Mouse (Mus musculus) midbrain, embryonic 15.5 days (tissue): ENCODE results near the gene Amotl1. TPM values are rescaled to one million over a fixed set of nuclear protein-coding genes. Genes with fewer than 3 reads are reported as not detected.
A peak's percentile ranks its signal among the peaks of the same experiment; 100 is the strongest.

Experiments
- ATAC-seq: fragments of 200-750 bp; cut with Nextera tagmentation; replicated peaks from 2 replicates; pipeline ENCODE4 v1.8.0; 2017; ENCODE audit warnings: moderate TSS enrichment
- H3K27ac ChIP-seq: fragments of 300-500 bp; sonication (generic); 2 replicates; pipeline ENCODE4 v1.5.1; 2015; ENCODE audit warnings: mild to moderate bottlenecking, inconsistent platforms
- H3K27me3 ChIP-seq: fragments of 300-500 bp; sonication (generic); replicated peaks from 2 replicates; pipeline ENCODE4 v1.6.1; 2015; ENCODE audit warnings: inconsistent platforms
- H3K36me3 ChIP-seq: fragments of 300-500 bp; sonication (generic); replicated peaks from 2 replicates; pipeline ENCODE4 v1.6.1; 2015; ENCODE audit warnings: inconsistent platforms
- H3K4me1 ChIP-seq: fragments of 300-500 bp; sonication (generic); 2 replicates; pipeline ENCODE4 v1.6.1; 2015; ENCODE audit warnings: inconsistent platforms
- H3K4me2 ChIP-seq: fragments of 300-500 bp; sonication (generic); 2 replicates; pipeline ENCODE4 v1.6.1; 2015; ENCODE audit warnings: inconsistent platforms, mild to moderate bottlenecking, moderate library complexity
- H3K4me3 ChIP-seq: fragments of 300-500 bp; sonication (generic); 2 replicates; pipeline ENCODE4 v1.5.1; 2015; ENCODE audit warnings: mild to moderate bottlenecking, inconsistent platforms
- H3K9ac ChIP-seq: fragments of 300-500 bp; sonication (generic); 2 replicates; pipeline ENCODE4 v1.6.1; 2015; ENCODE audit warnings: mild to moderate bottlenecking, inconsistent platforms
- H3K9me3 ChIP-seq: fragments of 300-500 bp; sonication (generic); 2 replicates; pipeline ENCODE4 v1.6.1; 2016; ENCODE audit warnings: inconsistent platforms
- WGBS: fragments of 180-500 bp; shearing (Covaris S2); methylation state at CpG from one replicate; pipeline ENCODE4 v1.1.7; 2015; ENCODE audit warnings: mixed read lengths; 5-methylcytosine and 5-hydroxymethylcytosine counted together
- polyA plus RNA-seq: library from polyadenylated mRNA; unstranded; fragments of >200 nt; fragmentation: Nextera tagmentation; extraction: Ambion mirVana; gene quantifications from 2 replicates; pipeline ENCODE4 v1.2.1, GENCODE M21; 2015

Amotl1 gene
- polyA plus RNA-seq, 1 experiment from 2014 or later = 10.6 TPM

DNA sequence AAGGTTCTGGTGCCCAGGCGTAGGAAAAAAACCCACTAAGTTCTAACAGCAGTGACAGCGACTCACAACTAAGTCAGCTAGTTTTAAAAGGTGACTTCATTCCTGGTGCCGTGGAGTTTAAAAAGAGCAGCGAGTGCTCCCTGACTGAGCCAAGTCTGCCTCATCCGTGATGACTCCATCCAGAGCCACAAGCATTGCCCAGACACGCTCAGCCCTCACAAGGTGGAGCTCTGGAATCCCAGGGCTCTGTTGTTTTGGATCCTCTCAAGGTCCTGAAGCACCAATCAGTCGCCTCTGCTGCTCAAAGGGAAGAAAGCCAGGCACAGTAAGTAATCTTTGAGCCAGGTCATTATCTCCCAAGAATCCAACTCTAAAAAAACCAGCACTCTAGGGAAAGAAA, 18.0 kb upstream of the Amotl1 start:
- Histone ChIP-seq H3K27ac (no peak overlapping the region), H3K4me2 (no peak overlapping the region), H3K27me3 (no peaks in the 10 kb centered on the region), H3K9me3 (no peaks in the 10 kb centered on the region), H3K36me3 (no peaks in the 10 kb centered on the region), H3K4me1 (no peaks in the 10 kb centered on the region), H3K9ac (no peak overlapping the region), H3K4me3 (no peak overlapping the region)
- WGBS = 76% methylated on average over 7 of the region's 7 CpGs
- ATAC-seq = no peak

DNA sequence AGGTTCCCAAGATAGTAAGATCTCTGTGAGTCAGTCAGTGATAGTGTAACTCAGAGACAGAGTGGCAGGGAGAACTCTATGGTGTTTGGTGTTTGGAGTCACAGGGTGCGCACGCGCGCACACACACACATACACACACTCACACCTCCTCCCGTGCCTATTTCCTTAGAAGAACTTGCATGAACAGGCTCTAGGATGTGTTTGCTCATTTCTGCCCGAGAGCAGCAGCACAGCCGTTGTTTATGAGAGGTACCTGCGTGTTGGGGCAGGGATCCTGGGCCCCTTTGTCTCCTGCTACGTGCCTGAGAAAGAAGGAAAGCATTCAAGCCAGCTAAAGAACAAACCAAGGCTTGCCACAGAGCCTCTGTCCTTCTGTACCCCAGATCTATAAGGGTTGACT, 17.3 kb upstream of the Amotl1 start:
- no peak overlapping the region for H3K27ac ChIP-seq
- no peaks in the 10 kb centered on the region for H3K36me3 ChIP-seq
- no peak overlapping the region for H3K4me2 ChIP-seq
- H3K9ac ChIP-seq = no peak overlapping the region
- no peak overlapping the region for H3K4me3 ChIP-seq
- H3K4me1 ChIP-seq = no peaks in the 10 kb centered on the region
- H3K9me3 ChIP-seq = no peaks in the 10 kb centered on the region
- no peaks in the 10 kb centered on the region for H3K27me3 ChIP-seq
- no peak for ATAC-seq
- WGBS = 88% methylated on average over 9 of the region's 9 CpGs

DNA sequence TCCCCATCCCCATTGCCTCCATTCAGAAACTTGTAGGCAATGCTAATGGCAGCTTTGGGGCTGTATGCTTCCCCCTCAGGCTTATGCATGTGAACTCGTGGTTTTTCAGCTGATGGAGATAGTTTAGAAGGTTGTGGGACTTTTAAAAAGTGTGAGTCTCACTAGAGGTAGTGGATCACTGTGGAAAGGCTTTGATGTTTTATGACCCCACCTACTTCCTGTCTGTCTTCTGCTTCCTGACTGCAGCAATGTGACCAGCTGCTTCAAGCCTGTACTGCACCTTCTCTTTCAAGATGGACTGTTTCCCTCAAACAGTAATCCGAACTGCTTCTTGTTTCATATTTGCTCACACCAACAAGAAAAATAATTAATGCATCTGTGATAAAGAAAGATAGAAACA, 13.1 kb upstream of the Amotl1 start:
- no peaks in the 10 kb centered on the region for H3K36me3 ChIP-seq
- no peak for ATAC-seq
- WGBS = 51% methylated on average over 2 of the region's 2 CpGs

DNA sequence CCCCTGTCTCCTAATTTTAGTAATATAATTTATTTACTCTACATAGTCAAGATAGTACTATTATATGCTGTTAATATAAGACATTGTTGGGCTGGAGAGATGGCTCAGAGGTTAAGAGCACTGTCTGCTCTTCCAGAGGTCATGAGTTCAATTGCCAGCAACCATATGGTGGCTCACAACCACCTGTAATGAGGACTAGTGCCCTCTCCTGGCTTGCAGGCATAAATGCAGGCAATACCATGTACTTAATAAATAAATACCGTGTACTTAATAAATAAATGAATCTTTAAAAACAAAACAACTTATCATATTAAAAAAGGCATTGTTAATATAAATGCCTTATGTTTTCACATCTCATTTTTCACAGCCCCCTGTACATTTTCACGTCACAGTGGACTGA, 9.2 kb upstream of the Amotl1 start:
- Histone ChIP-seq H3K36me3 (no peaks in the 10 kb centered on the region), H3K9ac (no peak overlapping the region), H3K27me3 (no peaks in the 10 kb centered on the region), H3K4me3 (no peak overlapping the region), H3K9me3 (no peaks in the 10 kb centered on the region), H3K4me1 (no peaks in the 10 kb centered on the region), H3K4me2 (no peak overlapping the region), H3K27ac (no peak overlapping the region)
- 83% methylated on average over 2 of the region's 2 CpGs for WGBS
- no peak for ATAC-seq

More for the DNA sequence above, 13.1 kb upstream of the Amotl1 start:
- Histone ChIP-seq H3K4me2 (no peak overlapping the region), H3K4me1 (no peaks in the 10 kb centered on the region), H3K4me3 (no peak overlapping the region), H3K9me3 (no peaks in the 10 kb centered on the region), H3K9ac (no peak overlapping the region), H3K27me3 (no peaks in the 10 kb centered on the region), H3K27ac (no peak overlapping the region)

DNA sequence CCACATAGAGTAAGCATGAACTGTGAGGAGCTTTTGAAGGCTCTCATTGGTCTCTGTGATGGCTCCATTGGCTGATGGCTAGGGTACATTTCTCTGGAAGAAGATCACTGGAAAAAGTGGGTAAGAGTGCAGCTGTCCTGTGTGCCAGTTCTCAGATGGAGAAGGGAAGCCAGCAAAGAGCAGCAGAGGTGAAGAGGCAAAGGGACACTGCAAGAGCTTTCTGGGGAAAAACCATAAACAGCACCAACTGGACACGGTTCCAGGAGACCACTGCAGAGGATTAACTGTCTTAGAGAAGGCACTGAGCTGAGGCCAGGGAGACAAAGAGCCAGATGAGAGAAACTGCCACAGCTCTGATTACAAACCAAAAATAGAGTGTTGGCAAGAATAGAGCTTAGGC, 7.9 kb upstream of the Amotl1 start:
- Histone ChIP-seq H3K36me3 (no peaks in the 10 kb centered on the region), H3K4me2 (no peak overlapping the region), H3K4me1 (no peaks in the 10 kb centered on the region), H3K9me3 (no peaks in the 10 kb centered on the region), H3K4me3 (no peak overlapping the region), H3K27ac (no peak overlapping the region), H3K9ac (no peak overlapping the region), H3K27me3 (no peaks in the 10 kb centered on the region)
- WGBS = 27% methylated on average over 1 of the region's 1 CpGs
- ATAC-seq = no peak

DNA sequence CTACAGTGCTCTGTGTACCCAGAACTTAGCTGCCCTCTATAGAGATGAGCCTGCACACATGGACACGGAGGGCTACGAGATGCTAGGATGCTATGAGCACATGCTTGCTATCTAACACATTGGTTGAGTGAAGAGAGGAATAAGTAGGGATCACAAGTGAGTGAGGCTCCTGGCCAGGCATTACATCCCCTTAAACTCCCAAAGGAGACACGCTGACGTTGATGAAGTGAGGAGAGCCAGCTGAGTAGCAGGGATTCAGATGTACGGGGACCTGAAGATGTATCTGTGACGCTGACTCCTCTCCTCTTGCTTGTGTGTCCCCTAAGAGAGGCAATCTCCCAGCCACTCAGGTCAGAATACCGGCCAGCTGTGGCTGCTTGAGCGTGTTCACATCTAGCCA, 3.0 kb upstream of the Amotl1 start:
- peaks cover 7% of the 10 kb centered on the region for H3K4me1 ChIP-seq
- 82% methylated on average over 8 of the region's 8 CpGs for WGBS
- no peaks in the 10 kb centered on the region for H3K36me3 ChIP-seq
- no peak overlapping the region for H3K9ac ChIP-seq
- ATAC-seq = no peak
- no peak overlapping the region for H3K4me2 ChIP-seq
- H3K27me3 ChIP-seq = no peaks in the 10 kb centered on the region
- no peaks in the 10 kb centered on the region for H3K9me3 ChIP-seq
- H3K27ac ChIP-seq = no peak overlapping the region
- H3K4me3 ChIP-seq = no peak overlapping the region

DNA sequence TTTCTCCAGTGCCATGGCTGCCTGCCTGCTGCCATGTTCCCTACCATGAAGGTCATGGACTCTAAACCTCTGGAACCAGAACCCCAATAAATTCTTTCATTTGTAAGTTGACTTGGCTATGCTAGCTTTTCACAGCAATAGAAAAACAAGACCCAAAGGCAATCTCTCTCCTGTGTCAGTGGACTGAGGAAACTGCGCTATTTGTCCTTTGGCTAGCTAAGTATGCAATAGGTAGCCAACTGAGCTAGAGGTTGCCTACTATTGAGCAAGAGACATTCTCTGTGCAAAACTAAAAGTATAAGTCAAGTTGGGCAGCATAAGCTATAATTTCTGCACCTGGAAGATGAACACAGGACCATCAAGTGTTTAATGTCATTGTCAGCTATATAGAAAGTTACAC, 1.8 kb upstream of the Amotl1 start:
- Histone ChIP-seq H3K36me3 (no peaks in the 10 kb centered on the region), H3K4me1 (peaks cover 12% of the 10 kb centered on the region), H3K4me3 (no peak overlapping the region), H3K27me3 (no peaks in the 10 kb centered on the region), H3K9ac (no peak overlapping the region), H3K9me3 (no peaks in the 10 kb centered on the region), H3K4me2 (no peak overlapping the region), H3K27ac (no peak overlapping the region)
- WGBS = 98% methylated on average over 1 of the region's 1 CpGs
- ATAC-seq = no peak

DNA sequence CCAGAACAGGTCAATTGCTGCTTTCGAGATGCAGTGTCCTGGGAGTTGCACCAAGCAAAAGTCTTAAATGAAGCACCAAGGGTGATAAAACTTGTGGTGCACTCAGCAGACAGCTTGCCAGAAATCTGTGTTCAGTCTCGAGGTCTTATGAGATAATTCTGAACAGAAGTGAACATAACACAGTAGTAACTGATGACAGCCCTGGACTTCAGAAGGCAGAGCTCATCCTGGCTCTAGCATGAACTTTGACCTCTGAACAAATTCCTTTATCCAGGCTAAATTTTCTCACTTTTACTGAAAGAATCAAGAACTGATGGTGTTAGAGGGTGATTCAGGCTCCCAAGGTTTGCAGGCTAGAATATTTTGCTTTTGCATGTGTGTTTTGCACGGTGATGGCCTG, 1.2 kb upstream of the Amotl1 start:
- Histone ChIP-seq H3K9me3 (no peaks in the 10 kb centered on the region), H3K27me3 (no peaks in the 10 kb centered on the region), H3K4me2 (no peak overlapping the region), H3K4me1 (peaks cover 12% of the 10 kb centered on the region), H3K9ac (no peak overlapping the region), H3K4me3 (no peak overlapping the region), H3K27ac (no peak overlapping the region), H3K36me3 (no peaks in the 10 kb centered on the region)
- WGBS = 87% methylated on average over 3 of the region's 3 CpGs
- ATAC-seq = no peak

DNA sequence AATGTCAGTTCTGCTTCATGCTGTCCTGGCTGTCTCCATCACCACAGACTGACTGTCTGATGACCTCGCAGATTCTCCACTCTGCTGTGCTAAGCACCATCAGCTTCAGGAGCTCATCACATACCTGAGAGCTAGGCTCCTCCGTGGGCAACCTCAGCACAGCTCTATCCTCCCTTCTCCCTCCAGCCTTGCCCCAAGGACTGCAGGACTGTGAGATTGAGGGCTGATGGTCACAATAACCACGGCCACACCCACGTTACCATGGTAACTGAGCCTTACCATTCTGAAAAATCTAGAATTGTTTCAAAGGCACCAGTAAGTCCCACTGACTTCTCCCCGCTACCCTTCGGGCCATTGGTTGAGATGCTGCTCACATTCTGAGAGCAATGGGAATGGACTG, 1.5 kb downstream of the Amotl1 start:
- Histone ChIP-seq H3K4me1 (peaks cover 20% of the 10 kb centered on the region), H3K4me3 (no peak overlapping the region), H3K4me2 (no peak overlapping the region), H3K36me3 (no peaks in the 10 kb centered on the region), H3K27me3 (no peaks in the 10 kb centered on the region), H3K9me3 (no peaks in the 10 kb centered on the region), H3K9ac (no peak overlapping the region), H3K27ac (no peak overlapping the region)
- 41% methylated on average over 6 of the region's 6 CpGs for WGBS
- ATAC-seq = peak; percentile 46; the same call in 1 of the 2 replicates

DNA sequence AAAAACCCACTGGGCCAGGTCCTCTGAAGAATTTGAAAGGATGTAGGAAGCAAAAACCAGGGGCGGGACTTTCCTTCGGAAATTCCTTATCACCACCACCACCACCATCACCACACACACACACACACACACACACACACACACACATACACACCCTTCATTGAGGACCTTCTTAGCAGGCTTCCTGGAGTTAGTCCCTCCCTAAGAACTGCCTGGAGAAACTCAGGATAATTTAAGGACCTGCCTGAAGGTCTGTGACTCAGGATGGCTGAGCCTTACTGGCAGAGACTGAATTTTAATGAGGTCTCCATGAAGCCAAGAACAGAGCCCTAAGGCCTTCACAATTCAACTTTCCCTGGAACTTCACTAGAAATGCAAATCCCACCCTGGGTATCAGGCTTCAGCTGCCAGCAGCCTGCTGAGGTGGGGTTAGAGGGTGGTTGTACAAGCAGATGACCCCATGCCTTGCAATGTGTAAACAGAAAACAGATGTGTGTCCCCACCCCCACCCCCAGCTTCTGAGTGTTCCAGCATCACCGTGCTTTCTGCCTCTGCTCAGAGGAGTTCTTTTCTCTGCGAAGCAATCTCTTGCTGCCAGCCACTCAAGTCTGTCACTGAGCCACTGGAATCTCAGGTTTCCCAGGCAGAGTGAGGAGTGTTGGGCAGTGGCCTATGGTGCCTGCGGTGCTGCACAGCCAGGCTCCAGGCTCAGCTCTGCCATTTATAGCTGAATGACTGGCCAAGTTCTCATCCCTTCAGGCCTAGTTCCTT, 2.4 kb downstream of the Amotl1 start:
- no peak overlapping the region for H3K9ac ChIP-seq
- H3K36me3 ChIP-seq = no peaks in the 10 kb centered on the region
- WGBS = 14% methylated on average over 5 of the region's 5 CpGs
- H3K4me3 ChIP-seq = no peak overlapping the region
- H3K9me3 ChIP-seq = no peaks in the 10 kb centered on the region
- peaks cover 20% of the 10 kb centered on the region for H3K4me1 ChIP-seq
- H3K27me3 ChIP-seq = no peaks in the 10 kb centered on the region
- ATAC-seq = peak; percentile 67
- no peak overlapping the region for H3K4me2 ChIP-seq
- H3K27ac ChIP-seq = 0 out of 2 replicates have a peak overlapping the region, but pooled peaks have one; percentile 36

DNA sequence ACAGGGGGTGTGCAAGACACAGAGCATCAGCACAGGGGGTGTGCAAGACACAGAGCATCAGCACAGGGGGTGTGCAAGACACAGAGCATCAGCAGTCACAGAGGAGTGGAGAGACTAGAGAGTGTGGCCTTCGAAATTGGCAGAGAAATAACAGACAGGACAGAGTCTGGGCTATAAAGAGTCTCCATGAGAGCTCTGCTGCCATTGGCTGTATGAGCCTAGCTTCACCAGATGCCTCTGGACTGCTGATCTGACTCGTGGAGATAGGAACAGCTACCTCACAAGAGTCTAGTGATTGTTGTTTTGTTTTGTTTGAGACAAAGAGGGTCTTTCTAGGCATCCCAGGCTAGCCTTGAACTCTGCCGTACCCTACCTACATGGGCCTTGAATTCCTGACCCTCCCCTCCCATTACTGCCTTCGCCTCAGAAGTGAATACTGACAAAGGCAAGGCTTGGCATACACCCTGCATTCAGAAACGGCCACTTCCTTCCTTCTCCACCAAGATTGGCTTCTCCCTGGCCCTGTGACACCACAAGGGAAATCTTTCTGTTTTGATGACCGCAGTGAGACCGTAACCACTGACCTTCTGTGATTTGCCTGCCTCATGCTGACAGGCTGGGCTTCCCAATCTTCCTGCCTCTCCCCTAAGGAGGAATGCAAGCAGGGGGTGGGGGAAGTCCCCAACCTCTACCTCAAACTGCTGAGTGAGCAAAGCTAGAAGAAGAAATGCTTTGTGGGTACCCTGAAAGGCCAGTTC, 3.4 kb downstream of the Amotl1 start:
- no peak overlapping the region for H3K9ac ChIP-seq
- H3K9me3 ChIP-seq = no peaks in the 10 kb centered on the region
- H3K4me1 ChIP-seq = peaks cover 20% of the 10 kb centered on the region
- H3K27me3 ChIP-seq = no peaks in the 10 kb centered on the region
- 47% methylated on average over 7 of the region's 7 CpGs for WGBS
- 0 out of 2 replicates have a peak, but pooled peaks have one; percentile 21 for ATAC-seq
- no peak overlapping the region for H3K4me2 ChIP-seq
- no peaks in the 10 kb centered on the region for H3K36me3 ChIP-seq
- H3K4me3 ChIP-seq = no peak overlapping the region
- H3K27ac ChIP-seq = peak overlapping the region; percentile 26; the same call in 1 of the 2 replicates

DNA sequence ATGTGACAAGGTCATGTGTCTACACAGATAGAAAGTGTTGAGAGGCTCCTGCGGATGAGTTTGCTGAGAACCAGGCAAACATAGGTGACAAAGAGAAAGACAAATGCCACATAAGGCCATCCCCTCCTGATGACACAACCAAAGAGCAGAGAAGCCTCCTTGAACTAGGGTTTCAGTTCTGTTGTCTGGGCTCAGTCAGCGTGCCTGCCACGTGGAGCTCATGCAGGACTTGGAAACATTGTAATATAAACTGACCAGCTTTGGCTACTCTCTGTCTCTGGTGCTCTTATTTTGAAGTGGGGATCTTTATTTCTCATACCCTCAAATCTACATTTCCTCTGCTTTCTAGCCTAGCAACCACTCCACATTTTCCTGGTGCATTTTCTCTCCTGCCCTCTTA, 8.6 kb downstream of the Amotl1 start:
- H3K36me3 ChIP-seq = no peaks in the 10 kb centered on the region
- no peak overlapping the region for H3K27ac ChIP-seq
- H3K4me2 ChIP-seq = no peak overlapping the region
- H3K9ac ChIP-seq = no peak overlapping the region
- no peak overlapping the region for H3K4me3 ChIP-seq
- no peaks in the 10 kb centered on the region for H3K9me3 ChIP-seq
- 73% methylated on average over 3 of the region's 3 CpGs for WGBS
- peaks cover 41% of the 10 kb centered on the region for H3K4me1 ChIP-seq
- ATAC-seq = no peak
- H3K27me3 ChIP-seq = no peaks in the 10 kb centered on the region

DNA sequence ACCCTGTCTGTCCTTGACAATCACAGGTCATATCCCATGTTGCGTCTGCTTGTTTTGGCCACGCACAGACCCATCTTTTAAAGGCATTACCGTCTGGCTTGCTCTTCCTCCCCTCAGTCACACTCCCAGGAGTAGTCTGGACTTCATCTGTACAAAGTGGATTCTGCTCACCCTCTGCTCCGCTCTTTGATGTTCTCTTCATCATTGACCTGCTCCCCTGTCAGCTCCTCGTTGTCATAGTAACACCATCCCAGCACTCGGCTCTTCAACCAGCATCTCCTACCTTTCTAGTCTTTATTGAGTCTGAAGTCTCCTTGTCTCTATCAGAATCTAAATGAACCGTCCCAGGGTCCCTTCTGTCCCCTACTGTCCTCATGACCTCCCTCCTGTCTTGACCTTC, 9.3 kb downstream of the Amotl1 start:
- WGBS = 49% methylated on average over 7 of the region's 7 CpGs
- Histone ChIP-seq H3K9me3 (no peaks in the 10 kb centered on the region), H3K4me2 (no peak overlapping the region)

More for the DNA sequence above, 9.3 kb downstream of the Amotl1 start:
- Histone ChIP-seq H3K27me3 (no peaks in the 10 kb centered on the region), H3K36me3 (no peaks in the 10 kb centered on the region), H3K4me1 (peaks cover 37% of the 10 kb centered on the region), H3K27ac (no peak overlapping the region), H3K9ac (no peak overlapping the region), H3K4me3 (no peak overlapping the region)
- peak; percentile 62 for ATAC-seq
